Mouse (Mus musculus): ENCODE measurements around the gene Taco1. TPM values are rescaled to one million over a fixed set of nuclear protein-coding genes. Genes with fewer than 3 reads are reported as not detected.

The Taco1 gene
- 8.3 TPM for polyA plus RNA-seq (2014; fragmentation: Illumina TruSeq; extraction: RNeasy Lipid Tissue Mini Kit (QIAGEN cat#74804); ENCODE audit: insufficient read depth, low read depth, low replicate concordance)

DNA sequence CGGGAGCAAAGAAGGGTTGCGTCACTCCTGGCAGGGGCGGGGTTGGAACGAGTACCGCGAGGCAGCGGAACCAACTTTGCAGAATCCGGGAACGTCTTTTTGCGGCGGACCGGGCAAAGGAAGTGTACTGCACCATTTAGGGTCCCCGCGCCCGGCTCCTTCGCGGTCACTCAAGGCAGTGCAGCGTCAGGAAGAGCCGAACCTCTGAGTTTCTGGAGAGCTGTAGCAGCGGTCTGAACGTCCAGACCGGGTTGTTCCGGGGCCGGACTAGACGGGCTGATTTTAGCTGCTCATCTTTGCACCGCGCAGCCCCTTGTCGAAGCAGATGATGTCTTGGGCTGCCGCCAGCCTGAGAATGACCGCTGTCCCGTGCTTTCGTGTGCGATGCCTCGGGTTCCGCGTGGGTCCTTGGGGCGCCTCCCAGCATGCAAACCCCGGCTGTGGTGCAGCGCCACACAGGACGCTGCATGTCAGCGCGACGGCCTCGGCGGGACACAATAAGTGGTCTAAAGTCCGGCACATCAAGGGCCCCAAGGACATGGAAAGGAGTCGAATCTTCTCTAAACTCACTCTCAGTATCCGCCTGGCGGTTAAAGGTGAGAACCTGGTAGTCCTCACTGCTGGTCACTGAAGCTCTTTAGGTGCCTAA lies at the start of gene Taco1:
TSS of gene Taco1 (plus strand) at position 139 of the 649 bp plus-strand sequence.

DNA sequence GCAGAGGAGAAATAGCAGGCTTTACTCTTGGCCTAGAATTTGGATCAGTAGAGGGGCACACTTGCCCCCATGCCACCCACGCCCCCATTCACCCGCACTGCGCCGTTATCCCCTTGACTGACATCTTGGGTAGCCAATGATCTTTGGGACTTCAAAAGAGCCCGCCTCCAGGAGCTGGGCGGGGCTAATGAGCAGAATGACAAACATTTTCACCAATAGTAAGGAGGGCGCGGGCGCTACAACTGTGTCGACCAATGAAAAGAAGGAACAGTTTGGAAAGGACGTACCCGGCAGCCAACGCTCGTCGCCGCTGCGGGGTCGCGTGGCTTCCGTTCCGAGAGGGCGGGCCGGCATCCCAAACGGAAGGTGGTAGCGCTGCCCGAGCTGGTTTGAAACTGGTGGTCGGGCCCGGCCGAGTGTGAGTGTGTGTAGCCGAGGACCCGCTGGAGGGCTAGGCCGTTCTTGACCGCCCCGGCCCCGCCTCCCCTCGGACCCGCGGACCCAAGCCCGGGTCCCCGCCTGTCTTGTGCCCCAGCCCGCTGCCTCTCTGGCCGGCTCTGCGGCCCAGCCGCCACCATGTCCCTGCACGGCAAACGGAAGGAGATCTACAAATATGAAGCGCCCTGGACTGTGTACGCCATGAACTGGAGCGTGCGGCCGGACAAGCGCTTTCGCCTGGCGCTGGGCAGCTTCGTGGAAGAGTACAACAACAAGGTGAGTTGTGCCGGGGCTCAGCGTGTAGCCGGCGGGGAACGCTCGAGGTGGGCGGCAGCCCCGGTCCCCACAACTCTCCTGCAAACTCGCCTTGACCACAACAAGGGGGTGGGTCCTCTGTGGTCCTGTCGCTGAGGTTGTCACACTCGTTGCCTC lies 29.1 kb upstream of the Taco1 start, which contains the start of gene Dcaf7:
TSS of gene Dcaf7 (plus strand) at position 325 of the 870 bp plus-strand sequence.

DNA sequence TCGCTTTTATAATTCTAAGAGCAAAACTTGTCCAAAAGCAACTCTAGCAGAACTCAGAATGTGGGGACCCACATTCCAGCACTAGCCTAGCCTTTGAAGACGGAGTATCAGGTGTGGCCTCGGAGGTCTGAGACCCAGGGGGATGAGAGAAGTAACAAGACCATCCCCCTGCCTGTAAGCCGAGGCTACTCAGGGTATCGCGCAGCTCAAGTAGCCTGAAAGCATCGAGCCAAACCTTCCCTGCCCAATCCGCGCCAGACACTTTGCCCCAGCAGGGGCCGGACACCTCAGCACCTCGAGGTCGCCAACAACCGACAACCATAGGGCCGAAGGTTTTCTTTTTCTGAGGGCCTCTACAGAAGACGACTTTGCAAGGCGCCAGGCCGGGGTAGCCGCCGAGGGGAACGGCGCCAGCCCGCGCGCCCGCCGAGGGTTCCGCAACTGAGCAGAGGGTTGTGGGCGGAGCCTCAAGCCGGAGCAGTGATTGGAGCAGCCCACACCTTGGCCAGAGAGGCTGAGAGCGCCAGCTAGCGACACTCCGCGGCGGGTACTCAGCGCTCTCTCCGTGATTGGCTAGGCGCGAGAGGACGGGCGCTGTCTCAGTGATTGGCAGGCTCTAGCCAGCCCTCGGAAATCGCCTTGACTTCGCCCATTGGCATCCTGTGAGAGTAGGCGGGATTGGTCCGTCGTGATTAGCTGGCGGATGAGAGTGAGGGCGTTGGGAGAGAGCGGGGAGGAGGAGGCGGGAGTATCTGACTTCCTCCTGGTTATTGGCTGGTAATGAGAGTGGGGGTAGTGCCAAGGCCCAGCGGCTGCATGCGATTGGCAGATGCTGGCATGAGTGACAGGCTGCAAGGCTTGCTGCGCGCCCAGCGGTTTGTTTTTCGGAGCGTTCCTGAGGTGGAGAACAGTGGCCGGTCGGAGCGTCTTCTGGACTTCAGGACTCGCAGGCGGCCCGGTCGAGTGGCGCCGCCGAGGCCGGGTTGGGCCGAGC lies 18.1 kb downstream of the Taco1 start, which contains the start of gene Map3k3:
TSS of gene Map3k3 (plus strand) at position 906 of the 994 bp plus-strand sequence.

Other genes starting within 250 kb of the Taco1 start
- 54.4 TPM for gene Cyb561, start 112.7 kb upstream of the Taco1 start, polyA plus RNA-seq (2014; fragmentation: Illumina TruSeq; extraction: RNeasy Lipid Tissue Mini Kit (QIAGEN cat#74804); ENCODE audit: insufficient read depth, low read depth, low replicate concordance)
- 174 TPM for gene Ace, start 98.1 kb upstream of the Taco1 start, polyA plus RNA-seq (2014; fragmentation: Illumina TruSeq; extraction: RNeasy Lipid Tissue Mini Kit (QIAGEN cat#74804); ENCODE audit: insufficient read depth, low read depth, low replicate concordance)
- 0.71 TPM for gene Ace3, start 71.4 kb upstream of the Taco1 start, polyA plus RNA-seq (2014; fragmentation: Illumina TruSeq; extraction: RNeasy Lipid Tissue Mini Kit (QIAGEN cat#74804); ENCODE audit: insufficient read depth, low read depth, low replicate concordance)
- gene Kcnh6, start 57.9 kb upstream of the Taco1 start, polyA plus RNA-seq (2014; fragmentation: Illumina TruSeq; extraction: RNeasy Lipid Tissue Mini Kit (QIAGEN cat#74804); ENCODE audit: insufficient read depth, low read depth, low replicate concordance) = not detected
- gene Dcaf7, start 29.2 kb upstream of the Taco1 start, polyA plus RNA-seq (2014; fragmentation: Illumina TruSeq; extraction: RNeasy Lipid Tissue Mini Kit (QIAGEN cat#74804); ENCODE audit: insufficient read depth, low read depth, low replicate concordance) = 20.8 TPM
- gene Map3k3, start 18.6 kb downstream of the Taco1 start, polyA plus RNA-seq (2014; fragmentation: Illumina TruSeq; extraction: RNeasy Lipid Tissue Mini Kit (QIAGEN cat#74804); ENCODE audit: insufficient read depth, low read depth, low replicate concordance) = 22.5 TPM
- not detected for gene Gm10840, start 94.8 kb downstream of the Taco1 start, polyA plus RNA-seq (2014; fragmentation: Illumina TruSeq; extraction: RNeasy Lipid Tissue Mini Kit (QIAGEN cat#74804); ENCODE audit: insufficient read depth, low read depth, low replicate concordance)
- 113 TPM for gene Limd2, start 94.8 kb downstream of the Taco1 start, polyA plus RNA-seq (2014; fragmentation: Illumina TruSeq; extraction: RNeasy Lipid Tissue Mini Kit (QIAGEN cat#74804); ENCODE audit: insufficient read depth, low read depth, low replicate concordance)
- 9.7 TPM for gene Strada, start 136.1 kb downstream of the Taco1 start, polyA plus RNA-seq (2014; fragmentation: Illumina TruSeq; extraction: RNeasy Lipid Tissue Mini Kit (QIAGEN cat#74804); ENCODE audit: insufficient read depth, low read depth, low replicate concordance)
- gene Ccdc47, start 150.3 kb downstream of the Taco1 start, polyA plus RNA-seq (2014; fragmentation: Illumina TruSeq; extraction: RNeasy Lipid Tissue Mini Kit (QIAGEN cat#74804); ENCODE audit: insufficient read depth, low read depth, low replicate concordance) = 52.1 TPM
- gene Ddx42, start 150.9 kb downstream of the Taco1 start, polyA plus RNA-seq (2014; fragmentation: Illumina TruSeq; extraction: RNeasy Lipid Tissue Mini Kit (QIAGEN cat#74804); ENCODE audit: insufficient read depth, low read depth, low replicate concordance) = 21.1 TPM
- 13.7 TPM for gene Ftsj3, start 190.0 kb downstream of the Taco1 start, polyA plus RNA-seq (2014; fragmentation: Illumina TruSeq; extraction: RNeasy Lipid Tissue Mini Kit (QIAGEN cat#74804); ENCODE audit: insufficient read depth, low read depth, low replicate concordance)
- 111 TPM for gene Psmc5, start 190.1 kb downstream of the Taco1 start, polyA plus RNA-seq (2014; fragmentation: Illumina TruSeq; extraction: RNeasy Lipid Tissue Mini Kit (QIAGEN cat#74804); ENCODE audit: insufficient read depth, low read depth, low replicate concordance)
- gene Smarcd2, start 206.9 kb downstream of the Taco1 start, polyA plus RNA-seq (2014; fragmentation: Illumina TruSeq; extraction: RNeasy Lipid Tissue Mini Kit (QIAGEN cat#74804); ENCODE audit: insufficient read depth, low read depth, low replicate concordance) = 48.5 TPM
- gene Tcam1, start 210.6 kb downstream of the Taco1 start, polyA plus RNA-seq (2014; fragmentation: Illumina TruSeq; extraction: RNeasy Lipid Tissue Mini Kit (QIAGEN cat#74804); ENCODE audit: insufficient read depth, low read depth, low replicate concordance) = not detected
- not detected for gene Gh, start 235.8 kb downstream of the Taco1 start, polyA plus RNA-seq (2014; fragmentation: Illumina TruSeq; extraction: RNeasy Lipid Tissue Mini Kit (QIAGEN cat#74804); ENCODE audit: insufficient read depth, low read depth, low replicate concordance)
- gene Cd79b, start 248.7 kb downstream of the Taco1 start, polyA plus RNA-seq (2014; fragmentation: Illumina TruSeq; extraction: RNeasy Lipid Tissue Mini Kit (QIAGEN cat#74804); ENCODE audit: insufficient read depth, low read depth, low replicate concordance) = 91.6 TPM

Measured in lung, adult 10 weeks (tissue).